Mouse (Mus musculus) brain, embryonic 14.5 days (tissue): ENCODE data around the gene Rab8a. TPM values are rescaled to one million over a fixed set of nuclear protein-coding genes. Genes with fewer than 3 reads are reported as not detected.
A peak's percentile ranks its signal among the peaks of the same experiment; 100 is the strongest.

Experiments used
- DNase-seq: peaks from one replicate; pipeline ENCODE4 v3.0.0-alpha.2; 2011; ENCODE audit warnings: low read depth
- CTCF ChIP-seq: fragments of 200-500 bp; IDR thresholded peaks from 2 replicates; pipeline ENCODE4 v1.5.1; 2012; ENCODE audit warnings: inconsistent platforms, mild to moderate bottlenecking, moderate library complexity, borderline replicate concordance; ENCODE audit not compliant: insufficient read depth, insufficient read length; ENCODE audit errors: extremely low read depth
- POLR2A ChIP-seq: fragments of 200-500 bp; IDR thresholded peaks from 2 replicates; pipeline ENCODE4 v1.6.1; 2012; ENCODE audit warnings: mild to moderate bottlenecking, inconsistent platforms, borderline replicate concordance; ENCODE audit not compliant: poor library complexity, insufficient read depth, insufficient read length, severe bottlenecking; ENCODE audit errors: extremely low read depth
- polyA plus RNA-seq: library from polyadenylated mRNA; depleted of rRNA; stranded (reverse); fragments of >200 nt; gene quantifications from 2 replicates; pipeline ENCODE4 v1.2.3, GENCODE M21; 2012

Rab8a gene
- polyA plus RNA-seq, 1 experiment = 92.0 TPM

DNA sequence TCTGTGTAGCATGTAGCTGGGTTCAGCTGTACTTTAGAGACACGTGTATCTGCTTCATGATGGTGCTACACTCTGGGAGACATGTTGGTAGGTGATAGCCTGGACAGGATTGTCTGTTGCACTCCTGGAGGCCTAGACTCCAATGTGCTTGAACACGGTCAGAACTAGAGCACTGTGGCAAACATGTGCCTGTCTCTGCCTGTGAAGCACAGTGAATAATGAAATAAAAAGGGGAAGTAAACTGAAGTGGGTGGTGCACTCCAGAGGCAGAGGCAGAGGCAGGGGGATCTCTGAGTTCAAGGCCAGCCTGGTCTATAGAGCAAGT, 29.2 kb downstream of the Rab8a start:
- DNase-seq = no peak
- TF ChIP-seq CTCF = no peak
- TF ChIP-seq POLR2A = no peak

DNA sequence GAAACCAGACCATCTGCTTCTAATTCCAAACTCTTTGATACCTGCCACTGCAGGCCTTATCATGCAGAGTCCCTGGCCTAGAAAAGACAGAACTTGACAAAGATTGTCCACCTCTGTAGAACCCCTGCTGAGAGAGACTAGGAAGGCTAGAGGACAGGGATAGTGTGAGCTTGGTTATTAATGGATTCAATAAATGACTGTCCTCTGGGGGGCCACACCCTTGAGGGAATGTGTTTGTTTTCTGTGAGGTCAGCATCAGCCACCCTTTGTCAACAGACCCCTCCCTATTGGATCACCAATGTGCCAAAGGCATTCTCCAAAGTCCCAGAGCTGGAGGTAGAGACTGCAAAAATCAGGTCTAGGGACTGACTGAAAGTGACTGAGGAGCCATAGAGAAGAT, 31.1 kb downstream of the Rab8a start:
- TF ChIP-seq CTCF (no peak), POLR2A (no peak)
- no peak for DNase-seq

DNA sequence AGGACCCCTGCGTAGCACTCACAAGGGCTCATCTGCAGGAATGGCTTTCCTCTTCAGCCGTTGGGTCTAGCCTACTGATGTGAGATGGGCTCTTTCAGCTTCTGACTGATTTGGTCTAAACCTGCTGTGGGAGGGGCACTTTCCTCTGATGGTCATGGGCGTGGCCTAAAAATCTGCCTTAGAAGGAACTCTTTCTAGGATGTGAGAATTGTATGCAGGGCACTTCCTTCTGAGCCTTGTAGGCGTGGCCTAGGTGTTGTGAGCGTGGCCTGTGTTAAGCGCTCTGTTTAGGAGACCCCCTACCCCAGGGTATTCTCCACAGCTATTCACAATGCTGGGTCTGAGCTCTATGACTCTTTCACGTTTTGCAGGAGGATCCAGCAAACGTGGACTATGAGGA, 37.0 kb downstream of the Rab8a start:
- DNase-seq = no peak
- TF ChIP-seq CTCF (no peak), POLR2A (no peak)

DNA sequence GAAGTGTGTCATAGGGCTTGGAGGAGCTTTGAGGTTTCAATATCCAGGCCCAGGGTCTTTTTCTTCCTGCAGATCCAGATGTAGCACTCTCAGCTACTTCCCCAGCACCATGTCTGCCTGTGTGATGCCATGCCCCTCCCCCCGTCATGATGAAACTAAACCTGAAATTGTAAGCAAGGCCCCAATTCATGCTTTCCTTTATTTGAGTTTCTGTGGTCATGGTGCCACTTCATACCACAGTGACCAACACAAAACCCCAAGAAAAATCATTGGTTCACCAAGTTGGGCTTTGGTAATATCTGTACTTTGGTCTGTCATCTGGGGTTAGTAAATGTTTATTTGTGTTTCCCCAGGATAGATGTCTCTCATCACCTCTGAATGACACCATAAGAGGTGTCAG, 47.6 kb downstream of the Rab8a start:
- TF ChIP-seq POLR2A (no peak), CTCF (no peak)
- DNase-seq = no peak

DNA sequence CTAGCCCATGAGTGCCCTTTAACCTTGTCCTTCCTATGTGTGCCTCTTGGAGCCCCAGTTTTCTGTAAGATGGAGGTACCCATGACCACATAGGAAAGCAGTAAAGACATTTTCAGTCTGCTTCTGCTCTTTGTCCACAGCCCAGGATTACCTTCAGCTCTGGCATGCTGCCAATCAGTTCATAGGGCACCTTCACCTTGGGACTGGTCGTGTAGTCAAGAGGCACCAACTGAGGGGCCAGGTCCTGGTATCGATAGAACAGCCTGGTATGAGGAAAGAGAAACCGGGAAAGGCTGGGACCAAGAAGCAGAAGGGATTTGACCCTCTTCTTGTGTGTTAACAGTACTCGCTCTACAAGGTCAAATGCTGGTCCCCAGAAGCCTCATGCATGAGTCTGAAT, 49.2 kb downstream of the Rab8a start:
- no peak for TF ChIP-seq CTCF
- TF ChIP-seq POLR2A = no peak
- no peak for DNase-seq

DNA sequence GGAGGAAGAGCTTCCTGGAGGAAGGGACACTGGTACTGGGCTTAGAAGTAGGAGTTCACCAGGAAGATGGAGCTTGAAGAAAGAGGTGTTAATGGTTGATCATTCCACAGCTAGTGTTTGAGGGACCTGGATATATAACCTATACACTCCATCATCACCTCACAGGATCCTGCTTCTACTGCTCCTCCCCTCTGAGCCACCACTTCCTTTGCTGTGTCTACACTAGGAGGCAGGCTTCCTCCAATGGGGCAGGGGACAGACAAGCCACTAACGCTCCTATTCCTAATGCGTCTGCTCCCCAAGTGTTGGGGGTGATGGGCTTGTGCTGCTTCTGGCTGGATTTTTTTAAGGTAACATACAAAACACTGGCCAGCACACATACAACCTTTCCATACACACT, 49.7 kb downstream of the Rab8a start:
- TF ChIP-seq CTCF = no peak
- no peak for TF ChIP-seq POLR2A
- DNase-seq = no peak

DNA sequence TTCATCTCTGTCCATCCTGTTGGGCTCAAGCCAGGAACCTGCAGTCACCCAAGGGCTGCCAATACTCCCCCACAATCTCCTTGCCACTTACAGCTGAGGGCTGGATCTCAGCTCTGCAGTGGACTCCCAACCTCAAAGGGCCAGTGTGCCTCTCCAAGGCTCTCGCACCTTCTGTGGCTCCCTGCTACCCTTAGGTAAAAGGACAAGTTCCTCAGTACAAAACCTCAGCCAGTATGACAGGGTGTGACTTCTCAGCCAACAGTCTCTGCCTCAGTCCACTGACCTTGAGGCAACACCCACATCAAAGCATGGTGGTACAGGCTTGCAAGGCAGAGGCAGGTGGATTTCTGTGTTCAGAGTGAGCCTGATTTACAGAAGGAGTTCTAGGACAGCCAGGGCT, 50.8 kb downstream of the Rab8a start:
- no peak for DNase-seq
- TF ChIP-seq POLR2A = no peak
- no peak for TF ChIP-seq CTCF

DNA sequence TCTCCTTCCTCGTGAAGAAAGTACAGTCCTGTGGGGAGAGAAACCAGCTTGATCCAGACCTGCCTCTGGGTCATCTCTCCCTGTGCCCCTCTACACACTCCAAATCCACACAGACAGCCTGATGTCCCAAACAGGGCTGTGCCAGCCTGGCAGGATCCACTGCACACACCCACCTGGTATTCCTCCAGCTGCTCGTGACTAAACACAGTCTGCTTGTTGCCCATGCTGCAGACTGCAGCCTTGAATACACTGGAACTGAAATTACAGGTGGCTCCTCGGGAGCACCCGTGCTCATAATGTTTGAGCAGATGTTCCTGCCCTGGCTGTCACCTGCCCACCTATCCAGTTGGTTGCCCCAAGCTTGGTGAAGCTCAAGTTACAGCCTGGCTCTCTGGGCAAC, 51.8 kb downstream of the Rab8a start, which contains the start of gene Cib3:
TSS of gene Cib3 (minus strand) at position 87 of the 400 bp plus-strand sequence.
- TF ChIP-seq CTCF (no peak), POLR2A (no peak)
- DNase-seq = no peak

DNA sequence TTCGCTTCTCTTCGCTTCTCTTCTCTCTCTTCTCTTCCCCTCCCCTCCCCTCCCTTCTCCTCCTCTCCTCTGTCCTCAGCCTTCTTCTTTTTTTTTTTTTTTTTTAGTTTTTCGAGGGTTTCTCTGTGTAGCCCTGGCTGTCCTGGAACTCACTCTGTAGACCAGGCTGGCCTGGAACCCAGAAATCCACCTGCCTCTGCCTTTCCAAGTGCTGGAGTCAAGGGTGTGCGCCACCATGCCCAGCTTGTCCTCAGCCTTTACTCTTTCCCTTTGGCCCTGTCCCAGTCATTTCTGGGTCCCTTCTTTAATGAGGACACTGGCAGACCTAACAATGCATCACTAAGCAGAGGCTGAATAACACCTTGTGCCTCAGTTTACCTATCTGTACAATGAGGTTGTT, 52.5 kb downstream of the Rab8a start, which contains the start of gene Gm11034:
TSS of gene Gm11034 (minus strand) at position 101 of the 400 bp plus-strand sequence.
- no peak for TF ChIP-seq CTCF
- DNase-seq = no peak

DNA sequence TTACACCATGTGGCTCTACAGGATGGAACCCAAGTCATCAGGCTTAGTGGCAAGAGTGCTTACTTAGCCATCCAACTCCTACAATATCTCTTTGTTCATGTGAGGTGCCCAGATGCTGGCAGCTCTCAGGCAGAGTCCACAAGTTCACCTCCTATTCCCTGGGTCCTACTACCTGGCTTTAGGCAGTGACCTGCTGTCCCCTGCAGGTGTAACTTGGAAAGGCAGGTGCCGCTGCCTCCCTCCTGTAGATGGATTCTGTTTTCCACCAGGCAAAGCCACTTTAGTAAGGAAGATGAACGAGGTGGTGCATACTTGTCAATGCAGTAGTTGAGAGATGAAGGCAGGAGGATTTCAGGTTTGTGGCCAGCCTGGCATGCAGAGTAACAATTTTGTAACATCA, 54.1 kb downstream of the Rab8a start:
- no peak for TF ChIP-seq POLR2A
- TF ChIP-seq CTCF = peak; percentile 3; the same call in 1 of the 2 replicates
- DNase-seq = no peak

DNA sequence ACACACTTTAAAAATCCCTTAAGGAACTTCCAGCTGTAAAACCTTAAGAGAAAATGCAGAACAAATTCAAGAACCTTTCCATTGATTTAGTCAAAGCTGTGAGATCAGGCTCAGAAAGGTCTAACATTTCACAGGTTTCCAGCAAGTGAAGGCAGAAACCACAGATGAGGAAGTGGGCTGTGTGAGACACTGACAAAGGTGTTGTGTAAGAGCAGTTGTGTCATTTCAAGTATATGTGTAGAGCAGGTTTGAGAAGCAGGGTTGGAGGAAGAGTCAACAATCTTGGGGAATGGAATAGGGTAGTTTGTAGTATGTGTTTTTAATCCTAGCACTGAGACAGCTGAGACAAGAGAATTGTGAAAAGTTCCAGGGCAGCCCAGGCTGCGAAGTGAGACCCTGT, 54.9 kb downstream of the Rab8a start:
- DNase-seq = no peak
- TF ChIP-seq POLR2A (no peak), CTCF (no peak)

DNA sequence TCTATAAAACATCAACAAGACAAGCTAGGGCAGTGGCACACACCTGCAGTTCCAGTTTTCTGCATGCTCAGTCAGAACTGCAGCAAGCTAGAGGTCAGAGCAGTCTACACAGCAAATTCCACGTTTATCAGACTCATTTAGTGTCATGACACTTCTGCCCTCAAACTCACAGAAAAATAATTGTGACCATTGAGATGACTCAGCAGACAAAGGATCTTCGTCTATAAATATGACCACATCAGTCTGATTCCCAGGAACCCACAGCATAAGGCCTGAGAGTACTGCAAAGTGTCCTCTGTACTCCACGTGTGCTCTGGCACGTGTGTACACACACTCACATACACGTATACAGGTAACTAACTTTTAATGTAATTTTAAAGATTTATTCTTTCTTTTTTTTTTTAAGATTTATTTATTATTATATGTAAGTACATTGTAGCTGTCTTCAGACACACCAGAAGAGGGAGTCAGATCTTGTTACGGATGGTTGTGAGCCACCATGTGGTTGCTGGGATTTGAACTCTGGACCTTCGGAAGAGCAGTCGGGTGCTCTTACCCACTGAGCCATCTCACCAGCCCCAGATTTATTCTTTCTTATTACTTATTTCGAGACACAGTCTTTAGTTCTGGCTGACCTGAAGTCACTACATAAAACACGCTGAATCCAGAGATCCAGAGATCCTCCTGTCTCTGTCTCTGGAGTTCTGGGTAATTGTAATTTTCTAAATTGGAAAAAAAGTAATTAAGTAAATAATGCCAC, 58.0 kb downstream of the Rab8a start:
- no peak for DNase-seq
- TF ChIP-seq CTCF (no peak), POLR2A (no peak)
